Mouse (Mus musculus) left cerebral cortex, postnatal 4 days (tissue): ENCODE results near the gene Cxcl12. TPM values are rescaled to one million over a fixed set of nuclear protein-coding genes. Genes with fewer than 3 reads are reported as not detected.

Experiments
- DNase-seq: peaks from one replicate; pipeline ENCODE4 v3.0.0-alpha.2; 2022
- intact Hi-C: fragments of 180-260 bp; cut with DNase I; formaldehyde crosslinking; loops from one replicate; pipeline ENCODE4 v1.15.1; 2025
- total RNA-seq, 2 experiments: library from RNA; stranded (reverse); gene quantifications; 2 replicates each; pipeline ENCODE4 v1.2.3; 2021

Cxcl12 gene
- total RNA-seq, 2 experiments from 2014 or later = 47.8 to 57.1 TPM

GRCm38 (mm10) chr6:117169910-117170747 lies 1.8 kb downstream of the Cxcl12 start:
- intact Hi-C loops = loop anchor here (5.0 to 10.0 kb wide), 4 partner anchors 265 to 518 kb away; partner anchors contain the start of gene Depp1
- no peak for DNase-seq

DNA sequence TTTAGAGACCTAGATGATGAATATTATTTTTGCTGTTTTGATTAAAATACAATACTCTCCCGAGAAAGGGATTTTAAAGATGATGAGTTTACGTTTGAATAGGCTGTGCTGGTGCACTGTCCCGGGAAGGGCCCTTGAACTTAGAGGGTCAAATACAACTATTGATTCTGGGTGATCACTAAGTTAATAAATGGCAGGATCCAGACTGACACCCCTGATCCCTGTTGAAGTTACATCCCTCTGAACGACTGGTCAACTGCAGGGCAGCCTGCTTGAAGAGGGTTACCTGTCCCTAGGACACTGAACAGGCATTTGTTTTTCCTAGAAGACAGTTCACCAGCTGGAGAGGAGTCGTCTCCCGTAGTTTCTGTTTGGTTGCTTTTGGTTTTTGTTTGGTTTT lies 4.0 kb downstream of the Cxcl12 start:
- DNase-seq = no peak
- intact Hi-C loops = loop anchor here (10.0 kb wide), 1 partner anchor 262 kb away; no protein-coding TSS in a partner anchor

- DNase-seq = peak; percentile 90
- intact Hi-C loops = loop anchor here (10.0 kb wide), 1 partner anchor 261 kb away; no protein-coding TSS in a partner anchor
Observed at GRCm38 (mm10) chr6:117173876-117174275, 5.5 kb downstream of the Cxcl12 start.

- intact Hi-C loops = loop anchor here (10.0 kb wide), 1 partner anchor 260 kb away; no protein-coding TSS in a partner anchor
- DNase-seq = no peak
Observed at GRCm38 (mm10) chr6:117175113-117175793, 6.9 kb downstream of the Cxcl12 start.

GRCm38 (mm10) chr6:117176406-117176805 lies 8.1 kb downstream of the Cxcl12 start:
- intact Hi-C loops = loop anchor here (10.0 kb wide), 1 partner anchor 258 kb away; no protein-coding TSS in a partner anchor
- peak; percentile 34 for DNase-seq

- DNase-seq = no peak
- intact Hi-C loops = no loop called here
Observed at GRCm38 (mm10) chr6:117180303-117180702, 12.0 kb downstream of the Cxcl12 start.

DNA sequence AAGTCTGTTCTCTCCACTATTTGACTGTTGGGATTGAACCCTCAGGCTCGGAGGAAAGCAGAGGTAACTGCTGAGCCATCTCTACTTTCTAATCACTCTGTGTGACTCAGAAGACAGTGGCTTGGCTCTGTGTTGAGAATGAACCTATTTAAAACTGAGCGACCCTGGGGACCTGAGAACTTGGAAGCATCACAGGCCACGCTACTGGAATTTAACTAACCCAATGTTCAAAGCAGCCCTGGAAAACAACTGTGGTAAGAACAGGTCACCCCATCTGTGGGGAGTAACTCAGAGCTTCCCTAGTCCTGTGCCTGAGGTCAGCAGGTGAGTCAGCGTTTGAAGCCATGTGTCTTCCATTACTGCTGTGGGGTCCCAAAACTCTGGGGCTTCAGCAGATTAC lies 17.0 kb downstream of the Cxcl12 start:
- no peak for DNase-seq
- intact Hi-C loops = no loop called here

- no peak for DNase-seq
- intact Hi-C loops = no loop called here
Observed at GRCm38 (mm10) chr6:117190453-117190852, 22.1 kb downstream of the Cxcl12 start.

- intact Hi-C loops = no loop called here
- peak; percentile 49 for DNase-seq
Observed at GRCm38 (mm10) chr6:117191741-117192140, 23.4 kb downstream of the Cxcl12 start.

DNA sequence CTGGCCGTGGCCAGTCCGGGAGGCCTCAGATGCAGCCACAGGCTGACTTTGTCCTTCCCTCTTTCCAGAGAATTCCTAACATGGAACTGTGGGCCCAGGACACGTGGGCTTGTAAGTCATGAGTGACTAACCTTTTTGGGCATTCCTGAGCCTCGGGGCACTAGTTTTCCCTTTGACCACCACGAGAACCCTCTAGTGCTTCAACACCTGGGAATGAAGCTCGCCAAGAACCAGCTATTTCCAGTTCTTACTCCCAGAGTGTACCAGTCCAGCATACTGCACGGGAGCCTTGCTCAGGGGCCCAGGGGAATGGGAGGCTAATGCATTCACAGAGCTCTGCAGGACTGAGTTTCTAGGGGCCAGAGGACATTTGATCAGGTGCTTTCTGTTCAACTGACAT lies 24.3 kb downstream of the Cxcl12 start:
- DNase-seq = no peak
- intact Hi-C loops = no loop called here

DNA sequence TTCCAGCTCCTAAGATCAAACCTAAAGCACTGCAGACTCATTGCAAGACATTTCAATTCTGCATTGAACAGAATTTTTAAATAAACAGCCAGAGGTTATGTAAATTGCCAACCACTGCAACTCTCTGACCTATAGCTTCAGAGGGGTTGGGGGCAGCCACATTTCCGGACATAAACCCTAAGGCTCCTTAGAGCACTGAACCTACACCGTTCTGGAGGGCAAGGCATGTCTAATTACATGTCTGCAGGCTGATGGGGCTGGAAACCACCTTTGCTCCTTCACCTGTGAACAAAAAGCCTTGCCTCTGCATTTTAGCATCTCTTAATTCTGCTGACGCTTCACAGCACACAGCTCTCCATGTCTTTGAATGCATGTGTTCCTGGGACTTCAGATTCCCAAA lies 26.9 kb downstream of the Cxcl12 start:
- DNase-seq = no peak
- intact Hi-C loops = no loop called here

DNA sequence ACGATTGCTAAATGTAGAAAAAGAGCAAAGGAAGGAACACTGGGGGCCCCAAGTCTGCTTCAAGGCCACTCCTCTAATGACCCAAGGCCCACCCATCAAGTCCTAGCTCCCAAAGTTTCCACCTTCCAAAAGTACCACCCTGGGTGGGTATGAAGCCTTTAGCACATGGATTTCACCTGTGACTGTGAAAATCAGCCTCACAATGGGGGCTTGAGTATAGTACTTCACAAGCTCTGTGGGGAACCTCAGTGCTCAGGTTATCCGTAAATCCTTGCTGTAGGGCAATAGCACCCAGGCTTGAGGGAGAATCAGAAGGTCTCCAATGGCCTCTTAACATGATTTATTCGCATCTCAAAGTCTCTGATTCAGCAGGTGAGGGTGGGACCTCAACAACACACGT lies 30.5 kb downstream of the Cxcl12 start:
- intact Hi-C loops = no loop called here

GRCm38 (mm10) chr6:117199718-117200117 lies 31.4 kb downstream of the Cxcl12 start:
- intact Hi-C loops = no loop called here
- DNase-seq = no peak

More for the DNA sequence above, 30.5 kb downstream of the Cxcl12 start:
- no peak for DNase-seq

DNA sequence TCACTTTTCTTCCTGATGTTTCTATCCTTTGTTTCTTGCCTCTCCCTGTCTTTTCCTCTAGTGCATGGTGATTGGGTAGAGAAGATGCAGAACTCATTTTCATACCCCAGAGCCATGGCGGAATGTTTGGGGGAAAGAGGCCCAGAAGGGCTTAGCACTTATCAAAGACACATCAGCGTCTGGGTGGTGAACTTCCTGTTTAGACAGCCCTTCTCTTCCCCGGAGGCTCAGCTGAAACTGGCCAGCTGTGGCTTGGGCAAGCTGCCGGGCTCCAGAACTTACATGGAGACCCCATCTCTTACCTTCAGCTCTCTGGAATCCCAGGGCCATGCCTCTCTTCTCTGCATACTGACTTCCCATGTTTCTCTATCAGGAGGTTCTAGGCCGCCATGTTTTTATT lies 32.6 kb downstream of the Cxcl12 start:
- DNase-seq = no peak
- intact Hi-C loops = no loop called here

GRCm38 (mm10) chr6:117201396-117201795 lies 33.1 kb downstream of the Cxcl12 start:
- DNase-seq = no peak
- intact Hi-C loops = no loop called here

DNA sequence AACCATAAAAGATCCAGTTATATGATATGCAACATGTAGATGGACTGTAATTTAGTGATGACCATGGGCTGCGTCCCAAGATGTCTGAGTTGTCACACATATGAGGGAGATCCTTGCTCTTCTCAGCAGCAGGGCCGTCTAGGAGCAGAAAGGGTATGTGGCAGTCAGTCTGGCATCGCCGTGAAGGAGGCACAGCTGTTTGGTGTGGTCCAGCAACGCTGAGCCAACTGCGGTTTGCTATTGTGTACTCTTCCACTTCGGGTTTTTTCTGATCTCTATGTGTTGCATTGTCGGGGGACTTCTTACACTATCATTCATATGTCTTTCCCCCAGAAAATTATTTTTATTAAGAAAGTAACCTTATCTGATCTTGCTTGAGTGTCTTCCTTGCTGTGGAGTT lies 33.5 kb downstream of the Cxcl12 start:
- intact Hi-C loops = no loop called here
- DNase-seq = no peak

- intact Hi-C loops = no loop called here
- DNase-seq = no peak
Observed at GRCm38 (mm10) chr6:117202856-117203400, 34.6 kb downstream of the Cxcl12 start.

GRCm38 (mm10) chr6:117204112-117204511 lies 35.8 kb downstream of the Cxcl12 start:
- DNase-seq = peak; percentile 18
- intact Hi-C loops = no loop called here

DNA sequence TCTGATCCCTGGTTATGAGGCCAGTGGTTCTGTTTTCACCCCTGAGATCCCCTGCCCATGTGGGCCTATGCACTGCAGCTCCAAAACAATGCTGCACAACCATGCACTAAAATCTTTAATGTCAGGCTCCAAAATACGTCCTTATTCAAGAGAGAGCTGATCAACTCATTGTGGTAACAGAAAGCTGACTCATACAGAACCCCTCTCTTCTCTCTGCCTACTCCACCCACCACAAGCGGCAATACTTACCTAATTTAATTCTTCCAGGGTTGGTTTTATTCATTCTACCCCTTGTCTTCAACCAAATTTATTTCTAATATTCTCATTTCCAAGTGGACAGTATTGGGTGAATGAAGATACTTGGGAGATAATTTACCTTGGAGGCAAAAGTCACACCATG lies 38.5 kb downstream of the Cxcl12 start:
- no peak for DNase-seq
- intact Hi-C loops = no loop called here

GRCm38 (mm10) chr6:117207289-117207688 lies 39.0 kb downstream of the Cxcl12 start:
- intact Hi-C loops = no loop called here
- DNase-seq = no peak

- intact Hi-C loops = no loop called here
- no peak for DNase-seq
Observed at GRCm38 (mm10) chr6:117210086-117210485, 41.8 kb downstream of the Cxcl12 start.
